Mouse (Mus musculus): ENCODE measurements around the gene Qars.

Gene Qars

GRCm38 (mm10) chr9:108530954-108531353 is 23.4 kb downstream of the Qars start:
- no peak for DNase-seq (ENCODE audit: low spot score)

- DNase-seq (ENCODE audit: low spot score) = no peak
Measured at GRCm38 (mm10) chr9:108531496-108531895, 24.0 kb downstream of the Qars start.

- DNase-seq (ENCODE audit: low spot score) = no peak
Measured at GRCm38 (mm10) chr9:108540846-108541245, 33.3 kb downstream of the Qars start.

- DNase-seq (ENCODE audit: low spot score) = no peak
Measured at GRCm38 (mm10) chr9:108545986-108546385, 38.5 kb downstream of the Qars start.

GRCm38 (mm10) chr9:108546875-108547274 is 39.4 kb downstream of the Qars start:
- DNase-seq (ENCODE audit: low spot score) = no peak

GRCm38 (mm10) chr9:108559169-108559568 is 51.7 kb downstream of the Qars start:
- DNase-seq (ENCODE audit: low spot score) = no peak

GRCm38 (mm10) chr9:108560227-108560841 is 52.8 kb downstream of the Qars start, which contains the start of gene Impdh2:
TSS of gene Impdh2 (plus strand) at chr9:108560286.
- peak; percentile 97 for DNase-seq (ENCODE audit: low spot score)

- DNase-seq (ENCODE audit: low spot score) = no peak
Measured at GRCm38 (mm10) chr9:108563671-108564070, 56.2 kb downstream of the Qars start.

GRCm38 (mm10) chr9:108564131-108564530 is 56.6 kb downstream of the Qars start:
- no peak for DNase-seq (ENCODE audit: low spot score)

All from MN1 (cell line).